Mouse (Mus musculus) liver, embryonic 14.5 days (tissue): Measurements from ENCODE around the gene H2-DMa.
"Not testable (repeated sequence)": the region's sequence is repeated elsewhere in the genome, so short reads cannot be mapped to it uniquely, and the experiment has no call there.

Experiments used
- CTCF ChIP-seq: IDR thresholded peaks from 2 replicates; pipeline ENCODE4 v1.5.1; 2016; ENCODE audit warnings: antibody characterized with exemption, low read depth, control low read depth
- EP300 ChIP-seq: IDR thresholded peaks from 2 replicates; pipeline ENCODE4 v1.6.1; 2016; ENCODE audit warnings: antibody characterized with exemption, low read depth

DNA sequence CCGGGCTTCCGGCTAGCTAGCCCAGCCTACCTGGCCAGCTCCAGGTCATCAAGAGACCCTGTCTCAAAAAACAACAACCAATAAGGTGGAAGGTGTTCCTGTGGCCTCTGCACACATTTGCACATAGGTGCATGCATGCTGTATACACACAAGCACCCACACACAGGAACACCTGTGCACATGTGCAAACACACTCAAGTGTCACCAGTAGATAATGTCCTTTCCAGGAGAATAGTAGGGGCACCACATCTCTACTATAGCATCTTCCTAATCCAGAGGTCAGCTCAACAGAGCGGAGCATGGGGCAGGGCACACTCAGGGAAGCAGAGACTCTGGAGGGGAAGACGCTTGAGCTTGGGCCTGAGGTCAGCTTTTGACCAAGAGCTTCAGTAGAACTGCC is 24.9 kb downstream of the H2-DMa start:
- TF ChIP-seq EP300, CTCF: not testable (repeated sequence)
